8 mouse cellular contexts compared by ENCODE assay signal in the genomic region with DNA sequence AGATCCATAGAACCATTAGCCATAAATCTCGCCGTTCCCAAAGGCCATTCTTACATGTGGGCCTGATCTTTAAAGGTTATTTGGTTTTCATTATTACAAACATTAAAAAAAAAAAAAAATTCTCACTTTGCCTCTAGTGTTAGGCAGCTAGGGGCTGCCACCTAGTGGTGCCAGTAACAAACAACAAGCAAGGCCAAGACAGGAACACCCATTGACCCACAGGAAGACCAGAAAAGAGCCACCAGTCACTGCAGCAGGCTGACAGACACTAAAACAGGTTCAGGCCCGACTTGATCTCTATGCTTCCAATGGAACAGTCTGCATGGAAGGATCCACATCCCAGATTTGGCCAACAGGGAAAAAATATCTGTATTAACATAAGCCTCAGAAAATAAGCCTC. TPM values are rescaled to one million over a fixed set of nuclear protein-coding genes. Genes with fewer than 3 reads are reported as not detected.
A peak's percentile ranks its signal among the peaks of the same experiment; 100 is the strongest.
DNase-seq lines count a peak whose midpoint lies in the region; ATAC-seq and TF ChIP-seq lines count a peak whose summit lies in the region.

No protein-coding gene starts in this region.

- WGBS in midbrain, embryonic 10.5 days: 61% methylated on average over 3 of the region's 3 CpGs
- WGBS in midbrain, embryonic 13.5 days: 51% methylated on average over 3 of the region's 3 CpGs
- WGBS in limb, embryonic 10.5 days: 54% methylated on average over 3 of the region's 3 CpGs

- no peak overlapping the region for H3K4me2 ChIP-seq in midbrain, embryonic 13.5 days (replicated peaks)

- no peak overlapping the region for H3K4me3 ChIP-seq in midbrain, embryonic 10.5 days
- no peak overlapping the region for H3K4me3 ChIP-seq in midbrain, embryonic 13.5 days (replicated peaks)
- H3K4me3 ChIP-seq in embryonic fibroblast, embryonic 13.5 days (ENCODE audit: insufficient read depth, low read length): no peak overlapping the region
- H3K4me3 ChIP-seq in limb, embryonic 10.5 days: no peak overlapping the region

- peak; percentile 61; the same call in 1 of the 2 replicates for TF ChIP-seq CTCF in embryonic fibroblast, embryonic 13.5 days (IDR thresholded peaks at IDR 0.05; ENCODE audit: borderline replicate concordance, insufficient read depth, low read length)

- peaks cover 92% of the 10 kb centered on the region for H3K36me3 ChIP-seq in midbrain, embryonic 10.5 days
- peaks cover 82% of the 10 kb centered on the region for H3K36me3 ChIP-seq in midbrain, embryonic 13.5 days
- peaks cover 96% of the 10 kb centered on the region for H3K36me3 ChIP-seq in limb, embryonic 10.5 days

- no peak for TF ChIP-seq POLR2A in embryonic fibroblast, embryonic 13.5 days (IDR thresholded peaks at IDR 0.05; ENCODE audit: low read depth, low read length)

- peak; percentile 55 for DNase-seq in adrenal gland, postnatal 10 days
- DNase-seq in adrenal gland, adult 8-10 months: no peak
- peak; percentile 43 for DNase-seq in midbrain, embryonic 10.5 days (ENCODE audit: low spot score)
- peak; percentile 35 to 63 for DNase-seq in adrenal gland, postnatal 36 days
- DNase-seq in limb, embryonic 10.5 days (ENCODE audit: low spot score): peak; percentile 41
- DNase-seq in retina, embryonic 14.5 days (ENCODE audit: low spot score): peak; percentile 76

- no peak overlapping the region for H3K27ac ChIP-seq in midbrain, embryonic 10.5 days (replicated peaks)
- H3K27ac ChIP-seq in midbrain, embryonic 13.5 days: no peak overlapping the region
- no peak overlapping the region for H3K27ac ChIP-seq in embryonic fibroblast, embryonic 13.5 days (ENCODE audit: insufficient read depth, low read length)
- no peak overlapping the region for H3K27ac ChIP-seq in limb, embryonic 10.5 days

- no peak for ATAC-seq in midbrain, embryonic 13.5 days

- no peaks in the 10 kb centered on the region for H3K9me3 ChIP-seq in midbrain, embryonic 10.5 days (replicated peaks)
- no peaks in the 10 kb centered on the region for H3K9me3 ChIP-seq in midbrain, embryonic 13.5 days
- no peaks in the 10 kb centered on the region for H3K9me3 ChIP-seq in limb, embryonic 10.5 days (replicated peaks)

- H3K9ac ChIP-seq in midbrain, embryonic 13.5 days (replicated peaks): no peak overlapping the region

- no peaks in the 10 kb centered on the region for H3K27me3 ChIP-seq in midbrain, embryonic 10.5 days (ENCODE audit: low read depth, poor library complexity, severe bottlenecking)
- no peaks in the 10 kb centered on the region for H3K27me3 ChIP-seq in midbrain, embryonic 13.5 days
- no peaks in the 10 kb centered on the region for H3K27me3 ChIP-seq in limb, embryonic 10.5 days (ENCODE audit: low read depth, poor library complexity, severe bottlenecking)

- peaks cover 8% of the 10 kb centered on the region for H3K4me1 ChIP-seq in midbrain, embryonic 10.5 days
- H3K4me1 ChIP-seq in midbrain, embryonic 13.5 days (replicated peaks): no peaks in the 10 kb centered on the region
- H3K4me1 ChIP-seq in embryonic fibroblast, embryonic 13.5 days (ENCODE audit: control insufficient read depth, insufficient read depth, low read length): no peaks in the 10 kb centered on the region
- H3K4me1 ChIP-seq in limb, embryonic 10.5 days: no peaks in the 10 kb centered on the region

RNA-seq across cellular contexts. Expression of a gene that starts 19.2 kb away (rescaled TPM):
- total RNA-seq in adrenal gland, postnatal 10 days (2021): 100 to 1,000 TPM; 100 to 109 TPM
- total RNA-seq in adrenal gland, adult 8-10 months (2022): 100 to 1,000 TPM; 108 to 130 (median 123) TPM
- polyA plus RNA-seq in midbrain, embryonic 10.5 days (2016; fragmentation: Nextera tagmentation; extraction: Ambion mirVana): 80.6 and 84.5 TPM in 2 replicates
- 83.5 and 90.1 TPM in 2 replicates for polyA plus RNA-seq in midbrain, embryonic 13.5 days (2015; fragmentation: Nextera tagmentation; extraction: Ambion mirVana)
- 100 to 1,000 TPM; 115 to 134 TPM for total RNA-seq in adrenal gland, postnatal 36 days (2021)
- 55.7 and 72.1 TPM in 2 replicates for polyA plus RNA-seq in embryonic fibroblast, embryonic 13.5 days (2011; ENCODE audit: insufficient read length, low read depth, missing spikeins)
- 76.9 and 80.9 TPM in 2 replicates for polyA plus RNA-seq in limb, embryonic 10.5 days (2016; fragmentation: Nextera tagmentation; extraction: Ambion mirVana)

RNA-seq across cellular contexts. Expression of a gene that starts 23.2 kb away (rescaled TPM):
- 10 to 100 TPM; 26.0 to 29.3 TPM for total RNA-seq in adrenal gland, postnatal 10 days (2021)
- total RNA-seq in adrenal gland, adult 8-10 months (2022): 10 to 100 TPM; 36.8 to 59.1 (median 47.9) TPM
- 12.0 and 16.8 TPM in 2 replicates for polyA plus RNA-seq in midbrain, embryonic 10.5 days (2016; fragmentation: Nextera tagmentation; extraction: Ambion mirVana)
- 43.7 TPM in 2 replicates for polyA plus RNA-seq in midbrain, embryonic 13.5 days (2015; fragmentation: Nextera tagmentation; extraction: Ambion mirVana)
- 10 to 100 TPM; 31.3 to 40.7 TPM for total RNA-seq in adrenal gland, postnatal 36 days (2021)
- 25.1 and 33.9 TPM in 2 replicates for polyA plus RNA-seq in embryonic fibroblast, embryonic 13.5 days (2011; ENCODE audit: insufficient read length, low read depth, missing spikeins)
- 5.5 and 6.2 TPM in 2 replicates for polyA plus RNA-seq in limb, embryonic 10.5 days (2016; fragmentation: Nextera tagmentation; extraction: Ambion mirVana)
